Mouse (Mus musculus) heart, adult 8-10 months (tissue): Measurements from ENCODE around the gene Klf16. TPM values are rescaled to one million over a fixed set of nuclear protein-coding genes. Genes with fewer than 3 reads are reported as not detected.

Experiments
- DNase-seq: peaks from one replicate; pipeline ENCODE4 v3.0.0; 2022; ENCODE audit warnings: low spot score
- microRNA-seq: library from miRNA; unstranded; fragments of <30 nt; microRNA quantifications from one replicate; pipeline ENCODE4 v1.2.0, GENCODE M21; 2022
- total RNA-seq, 4 experiments: library from RNA; stranded (reverse); gene quantifications; 2 replicates each; pipeline ENCODE4 v1.2.4; 2022

Gene Klf16
- total RNA-seq, 4 experiments from 2014 or later, result 3.5 to 5.0 (median 4.7) TPM

DNA sequence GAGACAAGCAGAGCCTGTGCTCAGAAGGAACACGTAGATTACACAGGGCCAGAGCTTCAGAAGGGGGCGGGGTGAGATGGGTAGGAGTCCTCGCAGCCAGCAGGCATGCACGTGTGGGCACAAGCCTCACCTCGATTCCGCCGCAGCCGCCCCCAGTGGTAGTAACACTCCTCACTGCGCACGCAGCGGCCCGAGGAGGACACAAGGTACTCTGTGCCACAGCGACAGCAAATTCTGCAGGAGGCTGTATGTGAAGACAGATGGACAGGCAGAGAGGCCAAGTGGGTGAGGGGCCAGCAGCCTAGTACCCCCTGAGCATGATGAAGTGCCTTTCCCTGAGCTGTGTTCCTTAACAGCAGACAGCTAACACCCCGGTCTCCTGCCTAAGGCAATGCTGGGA, 33.2 kb downstream of the Klf16 start:
- no peak for DNase-seq

DNA sequence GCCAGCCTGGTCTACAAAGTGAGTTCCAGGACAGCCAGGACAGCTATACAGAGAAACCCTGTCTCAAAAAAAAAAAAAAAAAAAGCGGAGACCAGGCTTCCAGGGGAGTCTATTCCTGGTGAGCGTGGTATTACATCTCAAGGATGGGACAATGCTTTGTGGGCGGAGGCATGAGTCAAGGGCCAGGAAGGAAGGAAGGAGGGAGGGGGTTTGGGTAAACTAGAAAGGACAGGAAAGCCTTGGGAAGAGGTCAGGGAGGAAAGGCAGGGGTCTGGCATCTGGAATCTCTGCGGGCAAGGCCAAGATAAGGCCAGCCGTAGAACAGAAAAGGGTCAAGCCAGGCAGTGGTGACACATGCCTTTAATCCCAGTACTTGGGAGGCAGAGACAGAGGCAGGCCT, 37.6 kb downstream of the Klf16 start:
- DNase-seq, result no peak

DNA sequence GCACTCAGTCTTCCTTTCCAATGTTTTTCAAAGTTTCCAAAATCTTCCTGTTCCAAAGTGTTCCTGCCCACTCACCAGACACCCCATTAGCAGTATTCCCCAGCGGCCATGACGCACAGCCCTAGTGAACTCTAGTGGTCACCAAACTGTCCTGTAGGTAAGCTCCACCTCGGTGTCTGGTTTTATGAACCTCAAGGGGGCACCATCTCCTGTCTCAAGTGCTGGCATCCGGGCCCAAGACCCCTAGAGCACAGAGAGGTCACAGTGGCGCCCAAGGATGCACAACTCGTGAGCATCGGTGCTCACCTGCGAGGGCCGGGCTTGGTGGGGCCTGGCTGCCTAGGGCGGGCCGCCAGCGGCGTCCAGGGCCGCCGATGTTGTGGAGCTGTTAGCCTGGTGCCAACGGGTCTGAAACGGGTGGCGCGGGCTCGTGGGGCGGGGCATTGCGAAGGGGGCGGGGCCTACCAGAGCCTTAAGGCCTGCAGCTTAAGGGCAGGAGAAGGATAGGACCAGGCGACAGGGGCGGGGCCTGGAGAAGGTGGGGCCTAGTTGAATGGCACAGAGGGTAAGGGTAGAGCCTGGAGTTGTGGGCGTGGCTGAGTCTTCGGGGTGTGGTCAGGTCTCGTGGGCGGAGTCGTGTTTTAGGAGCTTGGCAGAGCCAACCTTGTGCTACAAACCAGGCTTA, 38.3 kb downstream of the Klf16 start, which contains the start of gene Atp8b3:
Gene Atp8b3 (minus strand): TSS at position 415 of the 685 bp plus-strand sequence.
- DNase-seq, result no peak

DNA sequence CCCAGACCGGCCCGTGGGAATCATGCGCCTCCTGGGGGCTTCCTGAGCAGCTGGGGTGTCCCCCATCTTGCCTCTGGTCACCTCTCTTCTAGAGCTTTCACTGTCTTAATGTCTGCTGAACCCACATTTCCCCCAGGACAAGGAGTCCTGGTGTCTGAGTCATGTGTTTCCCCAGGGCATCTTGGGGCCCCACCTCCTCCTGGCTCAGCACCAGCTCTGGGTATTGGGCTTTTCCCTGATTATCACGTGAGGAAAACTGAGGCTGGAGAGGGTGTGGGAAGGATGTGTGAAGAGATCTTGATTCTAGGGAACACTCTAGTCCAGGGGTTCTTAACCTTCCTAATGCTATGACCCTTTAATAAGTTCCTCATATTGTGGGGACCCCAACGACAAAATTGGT, 38.9 kb downstream of the Klf16 start:
- no peak for DNase-seq

DNA sequence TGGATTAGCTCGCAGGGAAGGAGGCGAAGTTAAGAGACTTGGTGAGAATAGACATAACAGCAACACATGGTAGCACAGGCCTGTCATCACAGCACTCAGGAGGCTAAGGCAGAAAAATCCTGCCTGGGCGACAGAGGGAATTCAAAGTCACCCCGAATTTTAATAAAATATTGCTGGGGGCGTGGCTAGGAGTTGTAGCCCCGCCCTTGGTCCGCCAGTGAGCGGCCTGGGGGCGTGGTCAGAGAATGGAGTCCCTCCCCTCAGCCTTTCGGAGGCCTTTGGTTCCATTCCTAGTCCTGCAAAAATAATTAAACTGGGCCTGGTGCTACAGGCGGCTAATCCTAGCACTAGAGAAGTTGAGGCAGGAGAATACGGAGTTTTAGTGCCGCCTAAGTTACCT, 41.4 kb downstream of the Klf16 start:
- no peak for DNase-seq

DNA sequence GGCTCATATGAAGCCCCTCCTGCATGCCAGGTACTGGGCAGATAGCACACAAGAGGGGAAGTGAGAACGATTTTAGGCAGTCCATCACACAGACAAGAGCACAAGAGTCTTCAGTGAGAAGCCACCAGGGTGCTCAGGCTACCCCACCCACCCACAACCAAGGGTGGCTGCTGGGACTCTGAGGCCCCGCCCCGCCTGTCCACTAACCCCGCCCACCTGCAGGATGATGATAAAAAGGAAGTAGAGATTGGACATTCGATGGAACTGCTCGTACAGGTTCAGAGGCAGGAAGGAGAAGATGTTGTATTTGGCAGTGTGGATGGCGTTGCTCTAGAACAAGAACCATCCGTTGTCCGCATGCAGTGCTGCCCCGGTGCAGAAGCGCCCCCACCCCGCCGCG, 42.0 kb downstream of the Klf16 start:
- DNase-seq, result no peak

DNA sequence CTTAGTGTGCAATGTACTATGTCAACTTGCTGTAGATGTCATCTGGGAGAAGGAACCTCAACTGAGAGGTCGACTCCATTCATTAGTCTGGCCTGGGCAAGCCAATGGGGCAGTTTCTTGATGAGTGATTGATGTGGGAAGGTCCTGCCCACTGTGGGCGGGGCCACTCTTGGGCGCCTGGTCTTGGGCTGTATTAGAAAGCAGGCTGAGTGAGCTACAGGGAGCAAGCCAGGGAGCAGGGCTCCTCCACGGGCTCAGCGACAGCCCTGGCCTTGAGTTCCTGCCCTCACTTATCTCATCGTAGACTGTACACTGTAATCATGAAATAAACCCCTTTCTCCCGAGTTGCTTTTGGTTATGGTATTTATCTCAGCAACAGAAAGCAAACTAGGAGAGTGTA, 43.4 kb downstream of the Klf16 start:
- DNase-seq, result no peak

DNA sequence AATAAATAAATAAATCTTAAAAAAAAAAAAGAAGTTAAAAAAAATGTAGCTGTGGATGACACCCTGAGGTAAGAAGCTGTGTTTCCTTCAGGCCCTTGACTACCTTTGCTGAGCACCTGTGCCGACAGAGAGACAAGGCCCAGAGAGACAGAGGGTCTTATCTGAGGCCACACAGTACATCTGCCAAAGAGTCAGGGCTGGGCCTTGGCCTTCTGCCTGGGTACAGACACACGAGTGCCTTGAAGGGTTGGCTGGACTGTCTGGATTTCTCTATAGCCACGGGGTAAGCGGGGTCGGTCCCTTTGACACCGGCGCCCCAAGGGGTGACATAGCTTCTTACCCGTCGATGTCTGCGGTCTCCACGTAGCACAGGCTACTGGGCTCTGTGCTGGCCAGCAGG, 44.3 kb downstream of the Klf16 start:
- no peak for DNase-seq

DNA sequence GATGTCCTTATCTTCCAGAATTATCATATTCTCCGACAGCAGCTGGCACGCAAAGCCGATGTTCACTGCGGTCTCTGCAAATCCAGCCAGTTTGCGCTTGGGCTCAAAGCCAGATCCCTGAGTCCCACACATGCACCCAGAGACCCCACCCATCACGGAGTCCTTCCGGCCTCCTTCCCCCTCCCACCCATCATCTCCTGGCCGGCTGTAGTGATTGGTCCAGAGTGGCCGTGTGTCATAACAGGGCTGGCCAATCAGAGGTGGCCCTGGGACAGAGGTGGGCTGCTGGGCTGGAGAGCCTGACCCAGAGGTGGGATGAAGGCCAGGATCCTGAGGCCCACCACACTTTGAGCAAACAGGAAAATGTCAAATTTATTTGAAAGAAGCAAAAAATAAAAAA, 50.9 kb downstream of the Klf16 start:
- DNase-seq, result no peak

DNA sequence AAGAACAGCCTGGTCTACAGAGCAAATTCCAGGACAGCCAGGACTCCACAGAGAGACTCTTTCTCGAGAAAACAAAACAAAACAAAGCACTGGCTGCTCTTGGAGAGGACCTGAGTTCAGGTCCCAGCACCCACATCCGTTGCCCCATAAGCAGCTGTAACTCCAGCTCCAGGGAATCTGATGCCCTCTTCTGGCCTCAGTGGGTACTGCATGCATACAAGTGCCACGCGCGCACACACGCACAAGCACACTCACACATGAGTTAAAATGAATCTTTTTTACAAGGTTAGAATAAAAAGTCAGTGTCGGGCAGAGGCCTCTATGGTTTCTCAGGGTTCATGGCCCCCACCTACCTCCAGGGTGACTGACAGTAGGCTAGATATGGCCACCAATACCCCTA, 53.8 kb downstream of the Klf16 start:
- no peak for DNase-seq

DNA sequence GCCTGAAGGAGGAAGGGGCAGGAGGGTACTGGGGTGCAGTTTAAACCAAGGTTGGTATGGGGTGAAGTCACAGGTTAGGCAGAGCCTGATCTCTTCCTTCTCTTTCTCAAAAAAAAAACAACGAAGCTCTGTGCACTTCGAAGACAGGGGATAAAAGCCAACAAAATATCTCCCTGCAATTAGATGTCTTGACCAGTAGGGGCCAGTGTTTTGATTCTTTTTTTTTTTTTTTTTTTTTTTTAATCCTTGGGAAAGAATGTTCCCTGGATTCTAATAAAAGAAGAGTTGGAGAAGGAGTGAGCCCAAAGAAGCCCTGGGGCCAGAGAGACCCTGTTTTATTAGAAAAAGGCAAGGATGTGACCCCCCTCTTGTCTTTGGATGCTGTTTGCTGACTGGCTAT, 57.8 kb downstream of the Klf16 start:
- no peak for DNase-seq

Small RNA genes lying within 50 kb of the gene (microRNA-seq; reads per million reads assigned to microRNA genes)
- gene Mir6912, result 1.1 reads per million

Other genes with a start within 250 kb of the Klf16 start
- 1 to 10 TPM; 1.7 to 3.1 (median 2.7) TPM for gene Pcsk4, start 247.8 kb downstream of the Klf16 start, total RNA-seq
- 1 to 10 TPM; 3.1 to 7.6 (median 5.0) TPM for gene Reep6, start 247.4 kb downstream of the Klf16 start, total RNA-seq
- 100 to 1,000 TPM in 2 of 4 experiments, 10 to 100 TPM in 2; 87.9 to 109 (median 99.6) TPM for gene Adamtsl5, start 228.9 kb downstream of the Klf16 start, total RNA-seq
- 1 to 10 TPM in 2 of 4 experiments, under 1 TPM in 2; 0.91 to 1.3 (median 1.1) TPM for gene Plk5, start 220.9 kb downstream of the Klf16 start, total RNA-seq
- gene Mex3d, start 189.7 kb downstream of the Klf16 start, total RNA-seq, result 1 to 10 TPM; 5.9 to 9.8 (median 8.3) TPM
- 100 to 1,000 TPM in 1 of 4 experiments, 10 to 100 TPM in 3; 92.9 to 107 (median 97.0) TPM for gene Mbd3, start 177.8 kb downstream of the Klf16 start, total RNA-seq
- gene Uqcr11, start 170.5 kb downstream of the Klf16 start, total RNA-seq, result 1,000 to 10,000 TPM; 1,795 to 2,190 (median 1,939) TPM
- gene Tcf3, start 143.7 kb downstream of the Klf16 start, total RNA-seq, result 10 to 100 TPM; 15.8 to 18.0 (median 17.6) TPM
- under 1 TPM in 1 of 4 experiments, not detected in 3; 0.09 TPM for gene Onecut3, start 82.5 kb downstream of the Klf16 start, total RNA-seq
- not detected for gene Atp8b3, start 38.2 kb downstream of the Klf16 start, total RNA-seq
- 10 to 100 TPM; 10.7 to 15.0 (median 12.2) TPM for gene Rexo1, start 15.8 kb downstream of the Klf16 start, total RNA-seq
- gene Abhd17a, start 13.0 kb upstream of the Klf16 start, total RNA-seq, result 10 to 100 TPM; 44.7 to 48.1 (median 46.9) TPM
- gene Scamp4, start 25.6 kb upstream of the Klf16 start, total RNA-seq, result 10 to 100 TPM; 20.0 to 25.2 (median 21.9) TPM
- under 1 TPM; 0.44 to 0.81 (median 0.73) TPM for gene Adat3, start 25.6 kb upstream of the Klf16 start, total RNA-seq
- under 1 TPM; 0.17 to 0.57 (median 0.30) TPM for gene Gm49322, start 28.7 kb upstream of the Klf16 start, total RNA-seq
- 100 to 1,000 TPM; 119 to 132 (median 122) TPM for gene Csnk1g2, start 45.5 kb upstream of the Klf16 start, total RNA-seq
- gene Btbd2, start 79.8 kb upstream of the Klf16 start, total RNA-seq, result 10 to 100 TPM; 44.0 to 52.5 (median 48.5) TPM
- 100 to 1,000 TPM; 197 to 243 (median 216) TPM for gene Mknk2, start 100.8 kb upstream of the Klf16 start, total RNA-seq
- 1 to 10 TPM; 3.8 to 6.0 (median 5.4) TPM for gene Mob3a, start 124.7 kb upstream of the Klf16 start, total RNA-seq
- 1 to 10 TPM; 2.2 to 5.3 (median 3.6) TPM for gene Izumo4, start 124.9 kb upstream of the Klf16 start, total RNA-seq
- gene Ap3d1, start 164.9 kb upstream of the Klf16 start, total RNA-seq, result 10 to 100 TPM; 41.2 to 44.5 (median 43.4) TPM
- 10 to 100 TPM; 13.3 to 24.1 (median 19.8) TPM for gene Dot1l, start 177.9 kb upstream of the Klf16 start, total RNA-seq
- gene Sf3a2, start 220.9 kb upstream of the Klf16 start, total RNA-seq, result 10 to 100 TPM; 25.0 to 33.0 (median 31.5) TPM
- 10 to 100 TPM; 29.8 to 37.4 (median 32.7) TPM for gene Plekhj1, start 221.3 kb upstream of the Klf16 start, total RNA-seq
- gene Amh, start 227.9 kb upstream of the Klf16 start, total RNA-seq, result under 1 TPM; 0.14 to 0.50 (median 0.20) TPM
- 1 to 10 TPM in 1 of 4 experiments, under 1 TPM in 3; 0.47 to 1.6 (median 0.75) TPM for gene Jsrp1, start 236.2 kb upstream of the Klf16 start, total RNA-seq
- 1,000 to 10,000 TPM in 2 of 4 experiments, 100 to 1,000 TPM in 2; 848 to 1,083 (median 963) TPM for gene Oaz1, start 249.3 kb upstream of the Klf16 start, total RNA-seq